Mouse (Mus musculus) ovary, postnatal 36 days (tissue): Measurements from ENCODE around the gene Cpn1.
A peak's percentile ranks its signal among the peaks of the same experiment; 100 is the strongest.

Experiments
- DNase-seq: peaks from one replicate; pipeline ENCODE4 v3.0.0; 2022; ENCODE audit warnings: low spot score, mixed read lengths

Cpn1 gene

DNA sequence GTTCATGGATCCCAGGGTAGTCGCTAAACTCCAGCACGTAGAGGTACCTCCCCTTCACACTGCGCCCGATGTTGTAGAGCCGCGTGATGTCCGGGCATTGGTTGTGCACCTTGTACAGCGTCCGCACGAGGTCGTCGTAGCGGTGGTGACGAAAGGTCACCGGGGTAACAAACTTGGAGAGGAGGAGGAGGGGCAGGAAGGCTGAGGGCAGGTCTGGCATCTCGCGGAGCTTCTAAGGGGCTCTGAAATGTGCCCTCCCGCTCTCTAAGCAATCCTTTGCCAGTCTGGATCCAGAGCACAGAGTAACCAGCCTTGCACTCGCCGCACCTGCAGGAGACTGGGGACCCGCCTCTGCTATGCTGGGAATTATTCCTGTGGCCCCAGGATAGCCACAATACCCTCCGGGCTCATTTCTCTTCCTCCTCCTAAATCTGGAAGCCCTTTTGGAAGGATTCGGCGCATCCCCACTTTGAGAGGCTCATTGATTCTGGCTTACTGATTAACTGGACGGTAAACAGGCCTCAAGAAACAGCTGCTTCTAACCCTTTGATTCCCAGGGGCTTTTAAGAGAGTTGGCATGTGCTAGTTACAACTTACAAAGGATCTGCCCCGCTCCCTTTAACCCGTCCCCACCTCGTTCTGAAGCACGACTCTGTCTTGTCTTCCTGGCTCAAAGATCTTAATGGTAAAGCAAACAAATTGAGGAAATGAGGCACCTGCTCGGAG is at the start of gene Cpn1:
Gene Cpn1, minus strand, starts transcription at position 488 of the 726 bp plus-strand sequence.
- no peak for DNase-seq

- no peak for DNase-seq
These were observed 47.0 kb upstream of the Cpn1 start for GRCm38 (mm10) chr19:44033396-44033795.

DNA sequence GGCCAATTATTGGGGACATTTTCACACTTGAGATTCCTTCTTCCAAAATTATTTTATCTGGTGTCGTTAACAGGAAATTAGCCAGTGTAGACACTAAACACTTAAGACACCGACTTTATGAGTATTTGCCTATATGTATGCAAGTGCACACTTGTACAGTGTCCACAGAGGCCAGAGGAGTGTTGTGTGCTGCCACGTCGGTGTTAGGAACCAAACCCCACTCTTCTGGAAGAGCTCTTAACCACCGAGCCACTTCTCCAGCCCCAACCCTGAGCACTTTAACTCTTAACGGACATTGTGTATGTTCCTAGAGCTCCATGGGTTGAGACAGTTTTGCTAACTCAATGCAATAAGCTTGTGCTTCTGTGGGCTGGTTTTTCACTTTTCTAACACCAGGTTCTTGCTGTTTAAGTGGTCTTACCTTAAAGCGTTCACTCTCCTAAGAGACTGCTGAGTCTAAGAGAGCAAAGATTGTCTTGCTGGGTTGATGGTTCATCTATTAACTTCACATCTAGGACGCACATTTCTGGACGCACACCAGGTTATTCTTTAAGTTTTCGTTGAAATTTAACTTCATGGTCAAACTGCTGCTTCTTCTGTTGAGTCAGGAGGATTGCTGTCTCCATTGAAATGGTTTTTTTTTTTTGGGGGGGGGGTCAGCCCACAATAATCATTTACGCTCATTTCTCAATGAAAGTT is 45.8 kb upstream of the Cpn1 start:
- no peak for DNase-seq

DNA sequence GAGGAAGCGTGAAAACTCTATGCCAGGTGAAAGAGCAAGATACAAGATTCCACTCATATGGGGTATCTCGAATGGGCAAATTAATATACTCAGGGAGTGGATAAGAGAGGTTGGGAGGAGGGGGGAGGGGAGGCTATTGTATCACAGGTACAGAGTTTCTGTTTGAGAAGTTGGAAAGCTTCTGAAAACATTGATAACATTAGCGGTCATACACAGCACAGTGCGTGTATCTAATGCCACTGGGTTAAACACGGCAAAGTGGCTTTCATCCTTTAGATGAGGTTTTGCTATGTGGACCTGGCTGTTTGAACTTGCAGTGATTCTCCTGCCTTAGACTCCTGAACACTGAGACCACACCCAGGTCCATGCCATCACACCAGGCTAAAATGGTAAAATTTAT is 43.7 kb upstream of the Cpn1 start:
- no peak for DNase-seq

DNA sequence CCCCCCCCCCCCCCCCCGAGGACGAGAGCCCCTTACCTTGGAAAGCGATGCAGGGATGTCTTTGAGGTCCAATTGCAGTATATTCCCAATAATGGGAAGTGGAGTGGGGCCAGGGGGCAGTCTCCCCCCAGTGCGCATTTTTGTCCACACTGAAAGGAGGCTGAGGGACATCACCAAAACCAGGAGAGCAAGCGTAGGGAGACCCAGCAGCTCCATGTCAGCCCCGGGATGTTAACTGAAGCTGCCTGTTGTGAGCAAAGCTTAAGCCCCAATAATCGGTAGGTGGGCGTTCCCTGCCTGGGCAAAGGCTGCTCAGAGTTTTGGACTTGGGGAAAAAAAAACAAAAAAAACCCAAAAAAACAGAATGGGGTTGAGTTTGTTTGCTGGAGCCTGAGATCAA is 42.6 kb upstream of the Cpn1 start, which contains the start of gene Cyp2c23:
Gene Cyp2c23, minus strand, starts transcription at position 237 of the 400 bp plus-strand sequence.
- DNase-seq, result no peak

- DNase-seq, result no peak
These were observed 40.7 kb upstream of the Cpn1 start for GRCm38 (mm10) chr19:44026956-44027530.

DNA sequence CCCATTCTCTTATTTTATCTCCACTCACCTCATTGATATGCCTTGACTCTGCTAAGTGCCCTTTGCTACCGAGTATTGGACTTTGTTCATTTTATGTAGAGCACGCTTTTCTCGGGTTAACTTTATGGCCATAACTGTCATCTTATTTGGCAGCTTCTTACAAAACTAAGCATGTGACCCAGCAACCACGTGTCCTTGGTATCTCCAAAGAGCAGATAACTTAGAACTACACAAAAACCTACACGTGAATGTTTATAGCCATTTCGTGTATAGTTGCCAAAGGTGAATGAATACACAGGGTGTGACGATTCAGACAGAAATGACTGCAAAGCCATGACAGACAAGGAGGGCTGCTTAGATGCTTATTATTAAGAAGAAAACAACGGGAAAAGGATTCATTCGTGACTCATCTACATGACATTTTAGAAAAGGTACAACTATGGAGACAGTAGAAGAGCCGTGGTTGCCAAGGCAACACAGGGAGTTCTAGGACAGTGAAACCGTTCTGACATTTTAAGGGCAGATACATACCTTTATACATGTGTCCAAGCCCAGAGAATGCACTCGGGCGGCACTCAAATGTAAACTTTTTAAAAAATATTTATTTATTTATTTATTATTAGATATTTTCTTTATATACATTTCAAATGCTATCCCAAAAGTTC is 38.7 kb upstream of the Cpn1 start:
- no peak for DNase-seq

DNA sequence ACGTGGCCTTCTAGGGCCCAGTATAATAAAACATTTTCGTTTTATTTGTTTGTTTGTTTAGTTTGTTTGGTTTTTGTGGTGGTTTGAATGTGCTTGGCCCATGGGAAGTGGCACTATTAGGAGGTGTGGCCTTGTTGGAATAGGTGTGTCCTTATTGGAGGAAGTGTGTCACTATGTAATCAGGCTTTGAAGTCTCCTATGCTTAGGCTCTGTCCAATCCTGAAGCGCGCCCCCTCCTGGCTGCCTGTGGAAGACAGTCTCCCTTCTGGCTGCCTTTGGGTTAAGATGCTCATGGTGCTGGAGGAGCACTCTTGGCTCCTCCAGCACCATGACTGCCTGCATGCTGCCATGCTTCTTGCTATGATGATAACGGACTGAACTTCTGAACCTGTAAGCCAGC is 36.7 kb upstream of the Cpn1 start:
- no peak for DNase-seq

- DNase-seq, result peak; percentile 7
These were observed 35.1 kb upstream of the Cpn1 start for GRCm38 (mm10) chr19:44021502-44021901.

DNA sequence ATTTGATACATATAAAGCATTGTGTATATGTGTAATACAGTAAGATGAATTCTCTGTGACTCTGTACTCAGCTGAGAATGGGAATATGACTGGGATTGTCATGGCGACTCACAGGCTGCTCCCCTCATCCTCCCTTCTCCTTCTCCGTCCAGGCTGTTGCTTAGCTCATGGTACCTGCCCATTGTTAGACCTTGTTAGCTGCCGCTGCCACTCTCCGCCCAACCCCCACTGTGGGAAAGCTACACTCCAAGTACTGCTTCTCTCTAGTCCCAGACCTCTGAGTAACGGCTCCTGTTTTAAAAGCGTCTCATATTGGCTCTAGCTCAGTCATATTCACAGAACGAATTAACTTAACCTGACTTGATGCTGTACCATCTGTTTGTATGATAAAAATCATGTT is 33.4 kb upstream of the Cpn1 start:
- DNase-seq, result no peak

DNA sequence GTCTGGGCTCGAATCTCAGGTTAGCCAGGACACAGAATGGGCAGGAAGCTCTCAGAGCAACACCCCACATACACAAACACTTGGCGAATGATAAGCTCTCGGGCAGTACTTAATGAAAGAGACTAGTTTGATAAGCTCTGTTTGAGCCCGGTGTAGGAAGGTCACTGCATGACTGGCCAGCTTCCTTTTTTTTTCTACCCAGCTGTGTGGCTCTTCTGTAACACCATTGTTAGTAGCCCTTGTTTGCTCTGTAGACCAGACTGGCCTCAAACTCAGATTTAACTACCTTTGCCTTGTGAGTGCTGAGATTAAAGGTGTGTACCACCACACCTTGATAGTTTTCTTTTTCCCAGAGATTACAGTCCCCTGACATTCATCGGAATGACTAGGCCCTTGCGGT is 27.5 kb upstream of the Cpn1 start:
- DNase-seq, result no peak

- no peak for DNase-seq
These were observed 22.4 kb upstream of the Cpn1 start for GRCm38 (mm10) chr19:44008784-44009183.

DNA sequence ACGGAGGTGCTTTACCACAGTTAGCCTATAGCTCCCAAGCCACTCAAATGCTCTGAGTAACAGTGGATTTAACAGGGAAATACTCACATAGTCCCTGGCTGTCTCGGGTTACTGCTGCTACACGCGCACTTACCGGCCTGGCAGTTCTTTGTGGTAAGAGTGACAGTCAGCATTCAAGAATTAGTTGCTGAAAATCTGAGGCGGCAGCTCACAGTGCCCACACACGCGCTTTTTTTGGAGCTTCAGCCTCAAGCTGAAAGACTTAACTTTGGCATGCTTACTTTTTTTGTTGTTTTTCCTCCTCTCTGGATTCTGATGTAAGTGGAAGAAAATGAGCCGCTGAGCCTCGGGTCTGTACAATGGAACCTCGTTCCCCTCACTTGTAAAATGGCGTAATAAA is 20.8 kb upstream of the Cpn1 start:
- DNase-seq, result no peak

GRCm38 (mm10) chr19:44005025-44005424 is 18.7 kb upstream of the Cpn1 start:
- no peak for DNase-seq

GRCm38 (mm10) chr19:44004261-44004660 is 17.9 kb upstream of the Cpn1 start:
- DNase-seq, result no peak

DNA sequence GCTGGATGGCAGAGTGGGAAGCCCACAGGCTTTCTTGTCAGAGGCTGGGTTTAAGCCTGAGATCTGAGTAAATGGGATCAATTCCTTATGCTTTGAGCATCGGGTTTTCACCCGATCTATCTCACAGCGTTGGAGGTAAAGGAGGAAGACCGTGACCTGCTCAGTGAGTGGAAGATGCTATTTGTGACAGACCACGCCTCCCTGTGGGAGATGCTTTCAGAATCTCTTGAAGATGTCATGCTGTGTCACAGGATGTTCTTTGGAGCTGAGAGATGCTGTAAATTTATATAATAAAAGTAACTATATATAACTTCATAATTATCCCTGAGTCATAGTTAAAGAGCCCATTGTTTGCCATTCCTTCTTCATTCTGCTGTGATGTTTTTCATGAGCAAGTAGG is 14.4 kb upstream of the Cpn1 start:
- no peak for DNase-seq

- DNase-seq, result no peak
These were observed 13.7 kb upstream of the Cpn1 start for GRCm38 (mm10) chr19:44000061-44000460.

- no peak for DNase-seq
These were observed 12.6 kb upstream of the Cpn1 start for GRCm38 (mm10) chr19:43998802-43999527.

DNA sequence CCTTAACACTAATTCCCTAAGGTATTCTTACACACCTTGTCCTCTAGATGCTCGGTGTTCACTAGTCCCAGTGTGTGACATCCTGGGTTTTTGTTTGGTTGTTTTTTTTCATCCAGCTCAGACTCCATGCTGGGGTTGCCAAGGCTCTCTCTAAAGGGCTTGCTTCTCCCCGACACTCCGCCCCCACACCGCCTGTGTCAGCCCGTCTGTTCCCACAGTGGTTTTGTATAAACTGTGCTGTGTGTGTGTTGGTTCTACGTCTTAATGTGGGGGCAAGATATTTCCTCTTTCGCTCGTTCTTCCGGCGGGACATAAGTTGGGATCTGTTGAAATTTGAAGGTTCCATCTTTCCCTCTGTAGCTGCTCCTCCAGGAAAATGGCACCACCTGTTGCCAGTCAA is 11.7 kb upstream of the Cpn1 start:
- DNase-seq, result no peak

- no peak for DNase-seq
These were observed 9.1 kb upstream of the Cpn1 start for GRCm38 (mm10) chr19:43995427-43995826.

- no peak for DNase-seq
These were observed 6.1 kb upstream of the Cpn1 start for GRCm38 (mm10) chr19:43992464-43992863.

- DNase-seq, result no peak
These were observed 4.0 kb upstream of the Cpn1 start for GRCm38 (mm10) chr19:43990362-43990761.
